Mouse (Mus musculus) lung, embryonic 14.5 days (tissue): ENCODE results near the gene Gm37240. TPM values are rescaled to one million over a fixed set of nuclear protein-coding genes. Genes with fewer than 3 reads are reported as not detected.

Source experiments
- ATAC-seq: fragments of 200-750 bp; cut with Nextera tagmentation; 2 replicates; pipeline ENCODE4 v1.8.0; 2017; ENCODE audit warnings: mild to moderate bottlenecking, moderate TSS enrichment, moderate library complexity; ENCODE audit not compliant: insufficient read depth
- DNase-seq: peaks from one replicate; pipeline ENCODE4 v3.0.0-alpha.2; 2015
- H3K27ac ChIP-seq: fragments of 300-500 bp; sonication (generic); 2 replicates; pipeline ENCODE4 v1.5.1; 2014; ENCODE audit warnings: low read depth, mild to moderate bottlenecking, moderate library complexity
- H3K27me3 ChIP-seq: fragments of 300-500 bp; sonication (generic); 2 replicates; pipeline ENCODE4 v1.6.1; 2014; ENCODE audit warnings: low read length, control low read depth; ENCODE audit not compliant: insufficient read depth
- H3K36me3 ChIP-seq: fragments of 300-500 bp; sonication (generic); 2 replicates; pipeline ENCODE4 v1.6.1; 2014; ENCODE audit warnings: control low read depth; ENCODE audit not compliant: insufficient read depth
- H3K4me1 ChIP-seq: fragments of 300-500 bp; sonication (generic); 2 replicates; pipeline ENCODE4 v1.6.1; 2014; ENCODE audit warnings: antibody characterized with exemption, control low read depth; ENCODE audit not compliant: insufficient read depth
- H3K4me2 ChIP-seq: fragments of 300-500 bp; sonication (generic); 2 replicates; pipeline ENCODE4 v1.6.1; 2014; ENCODE audit warnings: mild to moderate bottlenecking
- H3K4me3 ChIP-seq: fragments of 300-500 bp; sonication (generic); 2 replicates; pipeline ENCODE4 v1.5.1; 2014; ENCODE audit warnings: low read depth, low read length
- H3K9ac ChIP-seq: fragments of 300-500 bp; sonication (generic); 2 replicates; pipeline ENCODE4 v1.6.1; 2014
- H3K9me3 ChIP-seq: fragments of 300-500 bp; sonication (generic); 2 replicates; pipeline ENCODE4 v1.6.1; 2016; ENCODE audit warnings: low read depth, low read length, control low read depth
- CTCF ChIP-seq: IDR thresholded peaks from 2 replicates; pipeline ENCODE4 v1.5.1; 2016; ENCODE audit warnings: antibody characterized with exemption, low read depth
- WGBS: fragments of 180-500 bp; shearing (Covaris S2); extraction: QIAGEN DNeasy Blood & Tissue Kit; methylation state at CpG from one replicate; pipeline ENCODE4 v1.1.7; 2014; 5-methylcytosine and 5-hydroxymethylcytosine counted together
- polyA plus RNA-seq: library from polyadenylated mRNA; unstranded; fragments of >200 nt; fragmentation: Nextera tagmentation; extraction: Ambion mirVana; gene quantifications from 2 replicates; pipeline ENCODE4 v1.2.1, GENCODE M21; 2014

Gene Gm37240
- polyA plus RNA-seq, 1 experiment from 2014 or later, result 4.5 TPM

DNA sequence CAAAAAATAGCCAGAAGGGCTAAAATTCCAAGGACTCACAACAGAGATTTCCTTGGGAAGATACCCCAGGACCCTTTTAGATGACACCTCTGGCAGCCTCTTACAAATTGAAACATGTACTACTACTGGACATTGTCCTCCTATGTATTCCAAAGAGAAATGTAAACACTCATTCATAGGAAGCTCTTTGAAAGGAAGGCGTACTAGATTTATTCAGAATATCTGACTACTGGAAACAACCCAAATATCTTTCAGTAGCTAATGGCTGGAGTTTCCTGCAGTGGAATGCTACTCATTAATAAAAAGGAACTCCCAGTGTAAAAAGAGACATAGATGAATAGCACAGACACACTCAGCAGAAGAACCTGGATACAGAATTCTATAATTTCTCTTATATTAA, 1035.5 kb downstream of the Gm37240 start:
- H3K4me2 ChIP-seq, result no peak overlapping the region
- TF ChIP-seq CTCF, result no peak
- H3K36me3 ChIP-seq, result no peaks in the 10 kb centered on the region
- no peaks in the 10 kb centered on the region for H3K9me3 ChIP-seq
- no peak overlapping the region for H3K4me3 ChIP-seq
- no peaks in the 10 kb centered on the region; the same call in 1 of the 2 replicates for H3K4me1 ChIP-seq
- no peaks in the 10 kb centered on the region for H3K27me3 ChIP-seq
- no peak overlapping the region for H3K27ac ChIP-seq
- WGBS, result 14% methylated on average over 1 of the region's 1 CpGs
- no peak overlapping the region for H3K9ac ChIP-seq
- no peak for ATAC-seq
- DNase-seq, result peak; percentile 63

DNA sequence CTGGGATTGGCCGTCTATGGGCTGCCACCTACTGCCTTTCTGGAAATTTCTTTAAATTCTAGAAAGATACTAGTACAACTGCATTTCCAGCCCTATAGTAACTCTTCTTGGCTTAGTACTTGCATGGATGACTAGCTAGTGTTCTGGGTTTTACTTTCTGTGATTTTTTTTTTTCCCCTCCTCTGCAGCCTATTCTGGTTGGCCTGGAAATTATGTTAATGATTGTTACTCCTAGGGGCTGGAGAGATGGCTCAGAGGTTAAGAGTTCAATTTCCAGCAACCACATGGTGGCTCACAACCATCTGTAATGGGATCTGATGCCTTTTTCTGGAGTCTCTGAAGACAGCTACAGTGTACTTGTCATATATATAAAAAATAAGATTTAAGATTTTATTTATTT, 1036.9 kb downstream of the Gm37240 start:
- no peak overlapping the region for H3K9ac ChIP-seq
- DNase-seq, result no peak
- WGBS, result 78% methylated on average over 1 of the region's 1 CpGs
- no peak for TF ChIP-seq CTCF
- no peaks in the 10 kb centered on the region for H3K9me3 ChIP-seq
- no peaks in the 10 kb centered on the region; the same call in 1 of the 2 replicates for H3K4me1 ChIP-seq
- H3K27ac ChIP-seq, result no peak overlapping the region
- no peak for ATAC-seq
- H3K4me2 ChIP-seq, result no peak overlapping the region
- H3K4me3 ChIP-seq, result no peak overlapping the region
- no peaks in the 10 kb centered on the region for H3K27me3 ChIP-seq
- H3K36me3 ChIP-seq, result no peaks in the 10 kb centered on the region

GRCm38 (mm10) chr3:84848798-84849197, 1038.5 kb downstream of the Gm37240 start:
- H3K9ac ChIP-seq, result no peak overlapping the region
- WGBS, result 67% methylated on average over 4 of the region's 4 CpGs
- DNase-seq (peak; percentile 27), ATAC-seq (no peak)
- H3K4me3 ChIP-seq, result no peak overlapping the region
- TF ChIP-seq CTCF, result no peak
- H3K4me1 ChIP-seq, result no peaks in the 10 kb centered on the region; the same call in 1 of the 2 replicates
- no peaks in the 10 kb centered on the region for H3K36me3 ChIP-seq
- H3K27me3 ChIP-seq, result no peaks in the 10 kb centered on the region
- no peaks in the 10 kb centered on the region for H3K9me3 ChIP-seq
- H3K27ac ChIP-seq, result no peak overlapping the region
- H3K4me2 ChIP-seq, result no peak overlapping the region

- 16% methylated on average over 1 of the region's 1 CpGs for WGBS
- DNase-seq, result peak; percentile 95
These were observed 1043.7 kb downstream of the Gm37240 start for GRCm38 (mm10) chr3:84843594-84843993.

DNA sequence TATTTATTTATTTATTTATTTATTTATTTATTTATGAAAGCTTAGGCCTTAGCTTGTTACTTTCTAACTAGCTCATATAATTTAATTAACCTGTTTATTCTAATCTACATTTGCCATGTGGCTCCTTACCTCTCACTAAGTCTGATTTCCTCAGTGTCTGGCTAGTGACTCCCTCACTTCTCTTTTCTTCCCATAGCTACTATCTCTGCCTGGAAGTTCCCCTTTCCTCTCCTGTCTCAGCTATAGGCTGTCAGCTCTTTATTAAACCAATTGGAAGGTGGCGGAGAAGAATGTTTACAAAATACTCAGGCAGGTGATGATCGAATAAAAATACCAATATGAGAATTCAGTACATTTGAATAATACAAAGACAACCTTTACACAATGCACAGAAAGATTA, 1044.5 kb downstream of the Gm37240 start:
- Histone ChIP-seq H3K9me3 (no peaks in the 10 kb centered on the region), H3K27me3 (no peaks in the 10 kb centered on the region), H3K4me2 (no peak overlapping the region), H3K27ac (no peak overlapping the region), H3K4me1 (no peaks in the 10 kb centered on the region), H3K36me3 (no peaks in the 10 kb centered on the region), H3K4me3 (no peak overlapping the region), H3K9ac (no peak overlapping the region)
- WGBS, result 74% methylated on average over 2 of the region's 2 CpGs
- ATAC-seq (no peak; the same call in 1 of the 2 replicates), DNase-seq (no peak)
- no peak for TF ChIP-seq CTCF

More at GRCm38 (mm10) chr3:84843594-84843993, 1043.7 kb downstream of the Gm37240 start:
- H3K36me3 ChIP-seq, result no peaks in the 10 kb centered on the region
- no peak overlapping the region for H3K4me3 ChIP-seq
- no peaks in the 10 kb centered on the region for H3K4me1 ChIP-seq
- H3K27ac ChIP-seq, result no peak overlapping the region
- H3K4me2 ChIP-seq, result no peak overlapping the region
- H3K9me3 ChIP-seq, result no peaks in the 10 kb centered on the region
- peak; percentile 54; the same call in 1 of the 2 replicates for ATAC-seq
- TF ChIP-seq CTCF, result peak; percentile 68
- H3K27me3 ChIP-seq, result no peaks in the 10 kb centered on the region
- H3K9ac ChIP-seq, result no peak overlapping the region

DNA sequence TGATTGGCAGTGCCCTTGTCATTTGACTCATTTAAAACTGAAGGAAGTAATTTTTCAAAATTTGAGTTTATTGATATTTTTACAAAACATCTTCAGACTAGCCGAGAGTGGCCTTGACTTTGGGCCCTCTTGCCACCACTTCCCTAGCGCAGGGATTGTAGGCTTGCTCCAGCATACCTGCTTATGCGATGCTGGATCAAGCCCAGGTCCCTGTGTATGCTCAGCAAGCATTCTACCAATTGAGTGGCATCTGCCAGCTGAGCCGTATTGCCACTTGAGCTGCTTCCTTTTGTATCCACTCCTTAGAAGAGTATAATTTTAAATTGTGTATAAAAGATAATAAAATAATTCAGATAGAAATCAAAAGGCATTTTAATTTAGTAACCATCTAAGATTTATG, 1046.0 kb downstream of the Gm37240 start:
- TF ChIP-seq CTCF, result no peak
- Histone ChIP-seq H3K4me3 (no peak overlapping the region), H3K27me3 (no peaks in the 10 kb centered on the region), H3K9ac (no peak overlapping the region), H3K27ac (no peak overlapping the region), H3K36me3 (no peaks in the 10 kb centered on the region), H3K4me2 (no peak overlapping the region), H3K4me1 (no peaks in the 10 kb centered on the region), H3K9me3 (no peaks in the 10 kb centered on the region)
- DNase-seq (no peak), ATAC-seq (no peak)
- WGBS, result 80% methylated on average over 4 of the region's 4 CpGs

GRCm38 (mm10) chr3:84839499-84839898, 1047.8 kb downstream of the Gm37240 start:
- Histone ChIP-seq H3K4me1 (no peaks in the 10 kb centered on the region), H3K27ac (peak overlapping the region; percentile 47; the same call in 1 of the 2 replicates), H3K9me3 (no peaks in the 10 kb centered on the region), H3K36me3 (no peaks in the 10 kb centered on the region), H3K27me3 (no peaks in the 10 kb centered on the region), H3K4me2 (no peak overlapping the region), H3K4me3 (no peak overlapping the region), H3K9ac (no peak overlapping the region)
- DNase-seq (peak; percentile 54), ATAC-seq (no peak)
- 67% methylated on average over 5 of the region's 5 CpGs for WGBS
- no peak for TF ChIP-seq CTCF

DNA sequence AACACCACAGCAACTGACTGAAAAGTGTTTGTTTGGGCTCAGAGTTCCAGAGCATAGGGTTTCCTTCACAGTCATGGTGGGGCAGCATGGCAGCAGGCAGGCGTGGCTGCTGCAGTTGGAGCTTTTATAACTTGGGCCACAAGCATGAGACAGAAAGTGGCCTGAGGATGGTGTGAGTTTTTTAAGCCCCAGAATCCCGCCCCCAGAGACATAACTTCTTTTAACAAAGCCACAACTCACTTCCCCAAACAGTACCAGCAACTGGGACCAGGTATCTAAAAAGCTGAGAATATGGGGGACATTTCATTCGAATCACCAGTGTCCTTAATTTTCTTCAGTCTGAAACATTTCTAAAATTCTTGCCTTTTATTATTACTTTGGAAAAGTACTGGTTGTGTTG, 1049.3 kb downstream of the Gm37240 start:
- DNase-seq, result no peak
- Histone ChIP-seq H3K9ac (no peak overlapping the region), H3K4me2 (no peak overlapping the region), H3K27me3 (no peaks in the 10 kb centered on the region), H3K4me1 (no peaks in the 10 kb centered on the region), H3K9me3 (no peaks in the 10 kb centered on the region), H3K4me3 (no peak overlapping the region), H3K27ac (no peak overlapping the region), H3K36me3 (no peaks in the 10 kb centered on the region)
- TF ChIP-seq CTCF, result no peak
- 85% methylated on average over 3 of the region's 3 CpGs for WGBS
- no peak for ATAC-seq
